9 mouse cellular contexts compared by ENCODE assay signal in the genomic region with DNA sequence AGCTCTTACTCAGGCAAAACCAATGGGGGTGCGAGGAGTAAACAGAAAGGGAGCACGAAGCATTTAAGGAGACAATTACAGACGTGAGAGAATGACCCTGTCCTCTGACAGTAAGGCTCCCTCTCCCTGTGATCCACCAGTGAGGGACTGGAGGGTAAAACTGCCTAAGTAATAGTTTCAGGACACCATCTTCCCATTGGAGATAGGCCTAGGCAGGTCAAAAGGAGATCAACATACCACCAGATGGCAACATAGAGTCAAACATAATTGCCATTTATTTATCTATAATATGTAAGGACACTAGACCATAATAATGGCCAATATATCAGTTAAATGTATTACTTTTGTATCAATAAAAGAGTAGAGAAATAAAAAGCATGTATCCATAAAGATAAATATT.
DNase-seq lines count a peak whose midpoint lies in the region; ATAC-seq lines count a peak whose summit lies in the region.
"Had no signal": no experiment of that assay in that cellular context is flagged by ENCODE, and none has a peak within 500 bp of the region (broad histone marks: within the 10 kb centered on the region; RNA-seq: fewer than 3 reads in every experiment).

No protein-coding gene starts in this region.

- 50% methylated on average over 3 of the region's 3 CpGs for WGBS in hindbrain, embryonic 16.5 days
- WGBS in hindbrain, embryonic 13.5 days, result 54% methylated on average over 3 of the region's 3 CpGs
- 50% methylated on average over 3 of the region's 3 CpGs for WGBS in neural tube, embryonic 11.5 days
- WGBS in neural tube, embryonic 15.5 days, result 49% methylated on average over 3 of the region's 3 CpGs
- 56% methylated on average over 3 of the region's 3 CpGs for WGBS in midbrain, embryonic 16.5 days

- ATAC-seq in hindbrain, embryonic 16.5 days, result peak; percentile 63
- ATAC-seq in hindbrain, embryonic 13.5 days (ENCODE audit: low FRiP score), result no peak
- ATAC-seq in neural tube, embryonic 11.5 days (ENCODE audit: insufficient read depth, low FRiP score, low TSS enrichment), result peak; percentile 69; the same call in 1 of the 2 replicates
- no peak for ATAC-seq in neural tube, embryonic 15.5 days (ENCODE audit: low FRiP score)
- peak; percentile 45; the same call in 1 of the 2 replicates for ATAC-seq in midbrain, embryonic 16.5 days

- H3K27ac ChIP-seq in hindbrain, embryonic 16.5 days (ENCODE audit: low read depth, low read length), result no peak overlapping the region
- H3K27ac ChIP-seq in hindbrain, embryonic 13.5 days, result no peak overlapping the region
- no peak overlapping the region for H3K27ac ChIP-seq in neural tube, embryonic 11.5 days (ENCODE audit: low read depth, low read length)
- no peak overlapping the region for H3K27ac ChIP-seq in neural tube, embryonic 15.5 days (replicated peaks)
- no peak overlapping the region for H3K27ac ChIP-seq in midbrain, embryonic 16.5 days (ENCODE audit: low read length)

- H3K9me3 ChIP-seq in hindbrain, embryonic 16.5 days (ENCODE audit: control insufficient read depth, low read length), result no peaks in the 10 kb centered on the region
- H3K9me3 ChIP-seq in hindbrain, embryonic 13.5 days, result no peaks in the 10 kb centered on the region
- no peaks in the 10 kb centered on the region for H3K9me3 ChIP-seq in neural tube, embryonic 11.5 days (ENCODE audit: control insufficient read depth, low read length)
- no peaks in the 10 kb centered on the region for H3K9me3 ChIP-seq in neural tube, embryonic 15.5 days (replicated peaks)
- H3K9me3 ChIP-seq in midbrain, embryonic 16.5 days (replicated peaks; ENCODE audit: control insufficient read depth, low read length, poor library complexity, severe bottlenecking), result no peaks in the 10 kb centered on the region

- H3K27me3 ChIP-seq in hindbrain, embryonic 16.5 days (replicated peaks; ENCODE audit: control insufficient read depth, insufficient read depth, low read length), result no peaks in the 10 kb centered on the region
- H3K27me3 ChIP-seq in hindbrain, embryonic 13.5 days, result no peaks in the 10 kb centered on the region
- no peaks in the 10 kb centered on the region for H3K27me3 ChIP-seq in neural tube, embryonic 11.5 days (ENCODE audit: control insufficient read depth, insufficient read depth, low read length)
- no peaks in the 10 kb centered on the region for H3K27me3 ChIP-seq in neural tube, embryonic 15.5 days (replicated peaks)
- no peaks in the 10 kb centered on the region for H3K27me3 ChIP-seq in midbrain, embryonic 16.5 days (ENCODE audit: control insufficient read depth, insufficient read depth, low read depth, low read length)

- H3K4me2 ChIP-seq in hindbrain, embryonic 16.5 days (ENCODE audit: low read length), result no peak overlapping the region
- H3K4me2 ChIP-seq in hindbrain, embryonic 13.5 days, result no peak overlapping the region
- H3K4me2 ChIP-seq in neural tube, embryonic 11.5 days (ENCODE audit: low read depth), result no peak overlapping the region
- no peak overlapping the region for H3K4me2 ChIP-seq in neural tube, embryonic 15.5 days
- H3K4me2 ChIP-seq in midbrain, embryonic 16.5 days (ENCODE audit: low read length), result no peak overlapping the region

- peaks cover 8% of the 10 kb centered on the region for H3K4me1 ChIP-seq in hindbrain, embryonic 16.5 days (ENCODE audit: control insufficient read depth, insufficient read depth, low read depth, low read length)
- H3K4me1 ChIP-seq in hindbrain, embryonic 13.5 days (replicated peaks), result peaks cover 9% of the 10 kb centered on the region
- H3K4me1 ChIP-seq in neural tube, embryonic 11.5 days (ENCODE audit: control insufficient read depth, insufficient read depth, low read length), result no peaks in the 10 kb centered on the region
- 0 out of 2 replicates have a peak, but pooled peaks cover 3% of the 10 kb centered on the region for H3K4me1 ChIP-seq in neural tube, embryonic 15.5 days
- peaks cover 5% of the 10 kb centered on the region for H3K4me1 ChIP-seq in midbrain, embryonic 16.5 days (ENCODE audit: control insufficient read depth, insufficient read depth, low read length)

- no peaks in the 10 kb centered on the region for H3K36me3 ChIP-seq in hindbrain, embryonic 16.5 days (ENCODE audit: control insufficient read depth, insufficient read depth, low read length)
- no peaks in the 10 kb centered on the region for H3K36me3 ChIP-seq in hindbrain, embryonic 13.5 days
- no peaks in the 10 kb centered on the region for H3K36me3 ChIP-seq in neural tube, embryonic 11.5 days (ENCODE audit: control insufficient read depth, insufficient read depth, low read length)
- no peaks in the 10 kb centered on the region for H3K36me3 ChIP-seq in neural tube, embryonic 15.5 days
- no peaks in the 10 kb centered on the region for H3K36me3 ChIP-seq in midbrain, embryonic 16.5 days (ENCODE audit: control insufficient read depth, insufficient read depth, low read length)

- H3K4me3 ChIP-seq in hindbrain, embryonic 16.5 days (ENCODE audit: low read length), result no peak overlapping the region
- H3K4me3 ChIP-seq in hindbrain, embryonic 13.5 days, result no peak overlapping the region
- no peak overlapping the region for H3K4me3 ChIP-seq in neural tube, embryonic 11.5 days (ENCODE audit: low read depth, low read length)
- H3K4me3 ChIP-seq in neural tube, embryonic 15.5 days (replicated peaks), result no peak overlapping the region
- no peak overlapping the region for H3K4me3 ChIP-seq in midbrain, embryonic 16.5 days (ENCODE audit: low read depth, low read length)

- peak; percentile 17 for DNase-seq in neural tube, embryonic 11.5 days (ENCODE audit: low spot score)
- peak; percentile 51 for DNase-seq in embryo, embryonic 11 days
- DNase-seq in urinary bladder, postnatal 14 days (ENCODE audit: low spot score), result no peak
- no peak for DNase-seq in layer of hippocampus, postnatal 14 days (ENCODE audit: low spot score in 2 of 2)
- DNase-seq: cerebellum, adult 9-11 months had no signal

- no peak overlapping the region for H3K9ac ChIP-seq in hindbrain, embryonic 16.5 days (ENCODE audit: low read depth, low read length)
- H3K9ac ChIP-seq in hindbrain, embryonic 13.5 days, result no peak overlapping the region
- H3K9ac ChIP-seq in neural tube, embryonic 11.5 days (ENCODE audit: low read length), result no peak overlapping the region
- no peak overlapping the region for H3K9ac ChIP-seq in neural tube, embryonic 15.5 days (replicated peaks)
- no peak overlapping the region for H3K9ac ChIP-seq in midbrain, embryonic 16.5 days (ENCODE audit: low read depth, low read length)

Comparison
In these comparisons a context has a peak if more than half of its experiments do, and no peak if none do; other contexts are left out.
1. ATAC-seq: peak in hindbrain, embryonic 16.5 days (single experiment), neural tube, embryonic 11.5 days (single experiment) and midbrain, embryonic 16.5 days (single experiment); none in hindbrain, embryonic 13.5 days (single experiment) and neural tube, embryonic 15.5 days (single experiment).
2. DNase-seq: peak in neural tube, embryonic 11.5 days (single experiment) and embryo, embryonic 11 days (single experiment); none in urinary bladder, postnatal 14 days (single experiment) and layer of hippocampus, postnatal 14 days (0 of 2).